9 mouse cellular contexts compared by ENCODE assay signal in genomic region chr16:35156832-35157231, GRCm38 (mm10). TPM values are rescaled to one million over a fixed set of nuclear protein-coding genes. Genes with fewer than 3 reads are reported as not detected.
DNase-seq lines count a peak whose midpoint lies in the region; ATAC-seq and TF ChIP-seq lines count a peak whose summit lies in the region.
"Had no signal": no experiment of that assay in that cellular context is flagged by ENCODE, and none has a peak within 500 bp of the region (broad histone marks: within the 10 kb centered on the region; RNA-seq: fewer than 3 reads in every experiment).

No protein-coding gene starts in this region.

- no peak for ATAC-seq in hindbrain, embryonic 16.5 days
- ATAC-seq in neural tube, embryonic 13.5 days (ENCODE audit: low read depth): no peak
- no peak for ATAC-seq in erythroblast, adult 5-6 weeks (replicated peaks; ENCODE audit: low FRiP score, poor library complexity, severe bottlenecking)

- intact Hi-C loops in left cerebral cortex, adult 2 months (cut with DNase I): no loop called here

- WGBS in forebrain, embryonic 10.5 days: 77% methylated on average over 21 of the region's 21 CpGs
- 79% methylated on average over 21 of the region's 21 CpGs for WGBS in hindbrain, embryonic 16.5 days
- 74% methylated on average over 21 of the region's 21 CpGs for WGBS in neural tube, embryonic 13.5 days

- peaks cover 64% of the 10 kb centered on the region for H3K4me1 ChIP-seq in forebrain, embryonic 10.5 days
- peaks cover 61% of the 10 kb centered on the region for H3K4me1 ChIP-seq in hindbrain, embryonic 16.5 days (ENCODE audit: control insufficient read depth, insufficient read depth, low read depth, low read length)
- peaks cover 83% of the 10 kb centered on the region for H3K4me1 ChIP-seq in neural tube, embryonic 13.5 days (replicated peaks)

- 0 out of 2 replicates have a peak overlapping the region, but pooled peaks have one; percentile 5 for H3K27ac ChIP-seq in left cerebral cortex, adult 2 months
- no peak overlapping the region for H3K27ac ChIP-seq in forebrain, embryonic 10.5 days
- no peak overlapping the region for H3K27ac ChIP-seq in hindbrain, embryonic 16.5 days (ENCODE audit: low read depth, low read length)
- no peak overlapping the region for H3K27ac ChIP-seq in neural tube, embryonic 13.5 days (replicated peaks)
- H3K27ac ChIP-seq: liver, embryonic 13.5 days had no signal

- no peak for TF ChIP-seq CTCF in left cerebral cortex, adult 2 months (IDR thresholded peaks at IDR 0.05)

- H3K9ac ChIP-seq in hindbrain, embryonic 16.5 days (ENCODE audit: low read depth, low read length): peak overlapping the region; percentile 23; the same call in 1 of the 2 replicates
- no peak overlapping the region for H3K9ac ChIP-seq in neural tube, embryonic 13.5 days
- H3K9ac ChIP-seq: liver, embryonic 13.5 days had no signal

- no peaks in the 10 kb centered on the region for H3K36me3 ChIP-seq in forebrain, embryonic 10.5 days (replicated peaks)
- no peaks in the 10 kb centered on the region for H3K36me3 ChIP-seq in hindbrain, embryonic 16.5 days (ENCODE audit: control insufficient read depth, insufficient read depth, low read length)
- H3K36me3 ChIP-seq in neural tube, embryonic 13.5 days: no peaks in the 10 kb centered on the region
- H3K36me3 ChIP-seq: liver, embryonic 13.5 days had no signal

- no peaks in the 10 kb centered on the region for H3K9me3 ChIP-seq in forebrain, embryonic 10.5 days
- H3K9me3 ChIP-seq in hindbrain, embryonic 16.5 days (ENCODE audit: control insufficient read depth, low read length): no peaks in the 10 kb centered on the region
- H3K9me3 ChIP-seq in neural tube, embryonic 13.5 days: no peaks in the 10 kb centered on the region
- H3K9me3 ChIP-seq: liver, embryonic 13.5 days had no signal

- peaks cover 78% of the 10 kb centered on the region for H3K27me3 ChIP-seq in forebrain, embryonic 10.5 days (ENCODE audit: poor library complexity, severe bottlenecking)
- no peaks in the 10 kb centered on the region; the same call in 1 of the 2 replicates for H3K27me3 ChIP-seq in hindbrain, embryonic 16.5 days (replicated peaks; ENCODE audit: control insufficient read depth, insufficient read depth, low read length)
- H3K27me3 ChIP-seq in neural tube, embryonic 13.5 days: peaks cover 35% of the 10 kb centered on the region

- peak overlapping the region; percentile 70 for H3K4me3 ChIP-seq in left cerebral cortex, adult 2 months
- peak overlapping the region; percentile 77; the same call in 1 of the 2 replicates for H3K4me3 ChIP-seq in forebrain, embryonic 10.5 days
- H3K4me3 ChIP-seq in hindbrain, embryonic 16.5 days (ENCODE audit: low read length): peak overlapping the region; percentile 58
- H3K4me3 ChIP-seq in neural tube, embryonic 13.5 days: peak overlapping the region; percentile 71

- DNase-seq in left cerebral cortex, adult 2 months (ENCODE audit: extremely low spot score in 1 of 2, low spot score in 2 of 2): no peak
- no peak for DNase-seq in left cerebral cortex, adult 9 months (ENCODE audit: low spot score in 2 of 2)
- DNase-seq in forebrain, embryonic 10.5 days (ENCODE audit: extremely low spot score, low spot score): no peak
- no peak for DNase-seq in cerebellum, adult 11-12 months
- DNase-seq in adrenal gland, postnatal 36 days: no peak

- H3K4me2 ChIP-seq in hindbrain, embryonic 16.5 days (ENCODE audit: low read length): peak overlapping the region; percentile 81
- H3K4me2 ChIP-seq in neural tube, embryonic 13.5 days: peak overlapping the region; percentile 65

RNA-seq across cellular contexts. Expression of gene Adcy5, which starts 2.2 kb away (rescaled TPM):
- total RNA-seq in left cerebral cortex, adult 2 months (2021): 100 to 1,000 TPM in 1 of 2 experiments, 10 to 100 TPM in 1; 96.8 to 129 TPM
- 0.64 and 0.67 TPM in 2 replicates for polyA plus RNA-seq in forebrain, embryonic 10.5 days (2016; fragmentation: Nextera tagmentation; extraction: Ambion mirVana)
- polyA plus RNA-seq in hindbrain, embryonic 16.5 days (2015; fragmentation: Nextera tagmentation; extraction: Ambion mirVana): 7.0 and 7.2 TPM in 2 replicates
- polyA plus RNA-seq in neural tube, embryonic 13.5 days (2015; fragmentation: Nextera tagmentation; extraction: Ambion mirVana): 4.0 and 5.3 TPM in 2 replicates
- total RNA-seq in adrenal gland, postnatal 36 days (2021): 10 to 100 TPM in 1 of 2 experiments, 1 to 10 TPM in 1; 7.8 to 13.9 TPM
- total RNA-seq in erythroblast, adult 5-6 weeks (2015; ENCODE audit: low replicate concordance): not detected in 2 replicates
- total RNA-seq in erythroblast, adult 5-6 weeks (2017; ENCODE audit: low replicate concordance): under 0.01 TPM in 1 of 2 replicates, not detected in the other

Comparison
In these comparisons a context has a peak if more than half of its experiments do, and no peak if none do; other contexts are left out.
1. RNA of gene Adcy5, which starts 2.2 kb away (total RNA-seq): 96.8 to 129 TPM in left cerebral cortex, adult 2 months and 7.8 to 13.9 TPM in adrenal gland, postnatal 36 days; under 0.01 TPM in erythroblast, adult 5-6 weeks; every median in the first group is over 4 times any median in the second.
2. Peak in every context shown above with its lines, with median percentiles within 50 percentile points of each other: H3K4me3 ChIP-seq.